Mouse (Mus musculus): ENCODE results near the gene Atxn2. TPM values are rescaled to one million over a fixed set of nuclear protein-coding genes. Genes with fewer than 3 reads are reported as not detected.
A peak's percentile ranks its signal among the peaks of the same experiment; 100 is the strongest.

Gene Atxn2
- 136 and 139 TPM in 2 replicates for polyA plus RNA-seq (2012; rRNA removed)

DNA sequence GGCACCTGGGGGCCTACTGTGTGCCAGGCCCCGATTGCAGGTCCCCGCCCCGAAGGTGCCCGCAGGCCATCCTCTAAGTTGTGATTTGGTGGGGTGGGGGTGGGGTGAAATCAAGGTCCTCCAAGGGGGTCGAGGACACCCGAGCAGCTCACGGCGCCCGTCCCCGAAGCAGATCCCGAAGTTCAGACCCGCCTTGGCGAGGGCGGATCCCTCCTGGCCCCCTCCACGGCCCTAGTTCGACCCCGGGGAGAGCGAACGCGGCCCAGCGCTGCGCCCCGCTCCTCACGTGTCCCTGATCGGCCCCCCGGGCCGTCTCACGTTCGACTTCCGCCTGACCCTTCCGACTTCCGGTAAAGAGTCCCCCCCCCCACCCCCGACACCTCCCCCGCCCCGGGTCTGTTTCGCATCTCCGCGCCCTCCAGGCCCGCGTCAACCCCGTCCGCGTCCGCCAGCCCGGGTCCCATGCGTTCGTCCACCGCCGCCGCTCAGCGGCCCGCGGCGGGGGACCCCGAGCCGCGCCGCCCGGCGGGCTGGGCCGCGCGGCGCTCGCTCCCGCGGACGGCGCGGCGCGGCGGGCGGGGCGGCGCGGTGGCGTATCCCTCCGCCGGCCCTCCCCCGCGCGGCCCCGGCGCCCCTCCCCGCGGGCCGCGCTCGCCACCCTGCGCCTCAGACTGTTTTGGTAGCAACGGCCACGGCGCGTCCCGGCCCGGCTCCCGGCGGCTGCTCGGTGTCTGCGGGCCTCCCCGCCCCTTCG is at the start of gene Atxn2:
Atxn2 (plus strand) TSS at position 164 of the 754 bp plus-strand sequence.
- peak within 1 kb of the TSS; percentile 88 for H3K4me3 ChIP-seq (ENCODE audit: insufficient read depth, low read length)
- H3K4me1 ChIP-seq (ENCODE audit: control insufficient read depth, insufficient read depth, low read length): peaks cover 3% of the 10 kb centered on the region
- TF ChIP-seq CTCF (IDR thresholded peaks at IDR 0.05; ENCODE audit: extremely low read depth, insufficient read depth, low read length): no peak
- peak; percentile 82 for TF ChIP-seq POLR2A (IDR thresholded peaks at IDR 0.05; ENCODE audit: extremely low read depth, insufficient read depth, low read length)
- peak within 1 kb of the TSS; percentile 99 for H3K27ac ChIP-seq (ENCODE audit: insufficient read depth, low read length)

GRCm38 (mm10) chr5:121661494-121661893 is 49.6 kb upstream of the Atxn2 start:
- no peak for TF ChIP-seq POLR2A (IDR thresholded peaks at IDR 0.05; ENCODE audit: extremely low read depth, insufficient read depth, low read length)
- no peak for TF ChIP-seq CTCF (IDR thresholded peaks at IDR 0.05; ENCODE audit: extremely low read depth, insufficient read depth, low read length)
- H3K4me1 ChIP-seq (ENCODE audit: control insufficient read depth, insufficient read depth, low read length): peaks cover 6% of the 10 kb centered on the region; the same call in 1 of the 2 replicates

DNA sequence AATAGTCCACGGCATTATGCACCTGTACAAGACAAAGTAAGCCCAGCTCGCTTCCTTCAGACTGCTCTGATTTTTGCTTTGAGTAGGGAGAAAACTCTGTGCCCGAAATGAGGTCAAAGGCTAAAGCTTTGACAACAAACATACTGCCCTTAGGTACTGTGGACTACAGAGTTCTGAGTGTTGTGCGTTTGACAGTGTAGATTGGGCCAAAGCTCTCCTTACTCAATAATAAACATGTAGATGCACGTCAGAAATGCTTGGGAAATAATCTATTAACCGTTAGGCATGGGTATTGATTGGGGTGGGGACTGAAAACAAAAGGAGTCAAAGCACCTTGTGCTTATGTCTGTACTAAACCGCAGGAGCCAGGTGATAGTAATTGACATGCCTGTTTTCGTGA is 47.7 kb upstream of the Atxn2 start:
- TF ChIP-seq CTCF (IDR thresholded peaks at IDR 0.05; ENCODE audit: extremely low read depth, insufficient read depth, low read length): no peak
- TF ChIP-seq POLR2A (IDR thresholded peaks at IDR 0.05; ENCODE audit: extremely low read depth, insufficient read depth, low read length): no peak
- Histone ChIP-seq H3K4me1 (ENCODE audit: control insufficient read depth, insufficient read depth, low read length) (peaks cover 6% of the 10 kb centered on the region), H3K27ac (ENCODE audit: insufficient read depth, low read length) (no peak overlapping the region), H3K4me3 (ENCODE audit: insufficient read depth, low read length) (no peak overlapping the region)

More at GRCm38 (mm10) chr5:121661494-121661893, 49.6 kb upstream of the Atxn2 start:
- Histone ChIP-seq H3K4me3 (ENCODE audit: insufficient read depth, low read length) (peak overlapping the region; percentile 65), H3K27ac (ENCODE audit: insufficient read depth, low read length) (no peak overlapping the region)

GRCm38 (mm10) chr5:121664078-121664477 is 47.1 kb upstream of the Atxn2 start:
- no peak for TF ChIP-seq CTCF (IDR thresholded peaks at IDR 0.05; ENCODE audit: extremely low read depth, insufficient read depth, low read length)
- TF ChIP-seq POLR2A (IDR thresholded peaks at IDR 0.05; ENCODE audit: extremely low read depth, insufficient read depth, low read length): no peak
- Histone ChIP-seq H3K4me3 (ENCODE audit: insufficient read depth, low read length) (no peak overlapping the region), H3K4me1 (ENCODE audit: control insufficient read depth, insufficient read depth, low read length) (peaks cover 6% of the 10 kb centered on the region), H3K27ac (ENCODE audit: insufficient read depth, low read length) (no peak overlapping the region)

DNA sequence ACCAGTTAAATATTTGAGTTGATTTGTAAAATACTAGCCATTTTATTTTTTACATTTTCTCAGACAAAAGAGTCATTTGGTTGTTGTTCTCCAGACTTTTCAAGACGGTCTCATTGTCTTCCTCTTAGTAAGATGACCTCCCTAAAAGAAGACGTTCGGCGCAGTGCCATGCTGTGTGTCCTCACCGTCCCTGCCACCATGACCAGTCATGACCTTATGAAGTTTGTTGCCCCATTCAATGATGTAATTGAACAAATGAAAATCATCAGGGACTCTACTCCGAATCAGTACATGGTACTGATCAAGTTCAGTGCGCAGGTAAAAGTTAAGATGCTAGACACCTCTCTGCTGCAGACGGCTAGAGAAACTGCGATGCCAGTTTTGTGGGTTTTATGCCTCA is 46.2 kb upstream of the Atxn2 start:
- Histone ChIP-seq H3K4me3 (ENCODE audit: insufficient read depth, low read length) (no peak overlapping the region), H3K27ac (ENCODE audit: insufficient read depth, low read length) (no peak overlapping the region), H3K4me1 (ENCODE audit: control insufficient read depth, insufficient read depth, low read length) (peaks cover 5% of the 10 kb centered on the region)
- TF ChIP-seq CTCF (IDR thresholded peaks at IDR 0.05; ENCODE audit: extremely low read depth, insufficient read depth, low read length): no peak
- TF ChIP-seq POLR2A (IDR thresholded peaks at IDR 0.05; ENCODE audit: extremely low read depth, insufficient read depth, low read length): no peak

DNA sequence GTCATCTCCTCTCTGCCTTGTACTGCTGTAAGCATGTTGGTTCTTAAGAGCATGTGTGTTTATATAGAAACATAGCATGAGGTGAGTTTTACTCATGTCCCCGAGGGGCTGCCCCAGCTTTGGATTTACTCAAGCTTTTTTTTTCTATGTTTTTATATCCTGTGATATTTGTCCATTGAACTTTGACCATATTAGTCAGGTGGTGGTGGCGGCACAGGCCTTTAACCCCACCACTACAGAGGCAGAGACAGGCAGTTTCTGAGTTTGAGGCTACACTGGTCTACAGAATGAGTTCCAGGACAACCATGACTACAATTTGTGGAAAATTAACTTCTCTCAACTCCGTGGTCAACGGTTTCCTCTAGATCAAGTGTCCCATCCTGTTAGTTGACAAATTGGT is 44.1 kb upstream of the Atxn2 start:
- Histone ChIP-seq H3K4me1 (ENCODE audit: control insufficient read depth, insufficient read depth, low read length) (no peaks in the 10 kb centered on the region; the same call in 1 of the 2 replicates), H3K27ac (ENCODE audit: insufficient read depth, low read length) (no peak overlapping the region), H3K4me3 (ENCODE audit: insufficient read depth, low read length) (no peak overlapping the region)
- TF ChIP-seq CTCF (IDR thresholded peaks at IDR 0.05; ENCODE audit: extremely low read depth, insufficient read depth, low read length) (no peak), POLR2A (IDR thresholded peaks at IDR 0.05; ENCODE audit: extremely low read depth, insufficient read depth, low read length) (no peak)

DNA sequence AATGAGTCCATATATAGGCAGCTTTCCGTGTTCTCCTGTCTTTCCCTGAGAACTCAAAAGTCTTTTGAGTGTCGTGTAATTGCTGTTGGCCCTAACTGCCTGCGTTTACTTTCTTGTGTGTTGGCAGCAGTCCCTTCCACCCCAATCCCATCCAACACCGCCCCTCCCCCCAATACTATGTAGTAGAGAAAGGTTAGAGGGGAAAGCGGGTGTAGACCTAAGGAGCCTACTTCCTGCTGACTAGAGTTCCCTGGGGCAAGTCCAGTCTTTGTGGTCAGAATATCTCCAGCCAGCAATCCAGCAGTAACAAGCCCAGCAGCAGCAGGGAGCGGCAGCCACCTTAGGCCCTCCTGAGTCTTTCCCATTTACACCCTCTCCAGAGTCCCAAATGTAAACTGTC is 42.7 kb upstream of the Atxn2 start:
- Histone ChIP-seq H3K27ac (ENCODE audit: insufficient read depth, low read length) (no peak overlapping the region), H3K4me1 (ENCODE audit: control insufficient read depth, insufficient read depth, low read length) (no peaks in the 10 kb centered on the region; the same call in 1 of the 2 replicates), H3K4me3 (ENCODE audit: insufficient read depth, low read length) (no peak overlapping the region)
- TF ChIP-seq CTCF (IDR thresholded peaks at IDR 0.05; ENCODE audit: extremely low read depth, insufficient read depth, low read length) (no peak), POLR2A (IDR thresholded peaks at IDR 0.05; ENCODE audit: extremely low read depth, insufficient read depth, low read length) (no peak)

GRCm38 (mm10) chr5:121670412-121670811 is 40.7 kb upstream of the Atxn2 start:
- peak; percentile 39 for TF ChIP-seq CTCF (IDR thresholded peaks at IDR 0.05; ENCODE audit: extremely low read depth, insufficient read depth, low read length)
- no peak for TF ChIP-seq POLR2A (IDR thresholded peaks at IDR 0.05; ENCODE audit: extremely low read depth, insufficient read depth, low read length)
- Histone ChIP-seq H3K4me1 (ENCODE audit: control insufficient read depth, insufficient read depth, low read length) (no peaks in the 10 kb centered on the region; the same call in 1 of the 2 replicates), H3K4me3 (ENCODE audit: insufficient read depth, low read length) (no peak overlapping the region), H3K27ac (ENCODE audit: insufficient read depth, low read length) (no peak overlapping the region)

DNA sequence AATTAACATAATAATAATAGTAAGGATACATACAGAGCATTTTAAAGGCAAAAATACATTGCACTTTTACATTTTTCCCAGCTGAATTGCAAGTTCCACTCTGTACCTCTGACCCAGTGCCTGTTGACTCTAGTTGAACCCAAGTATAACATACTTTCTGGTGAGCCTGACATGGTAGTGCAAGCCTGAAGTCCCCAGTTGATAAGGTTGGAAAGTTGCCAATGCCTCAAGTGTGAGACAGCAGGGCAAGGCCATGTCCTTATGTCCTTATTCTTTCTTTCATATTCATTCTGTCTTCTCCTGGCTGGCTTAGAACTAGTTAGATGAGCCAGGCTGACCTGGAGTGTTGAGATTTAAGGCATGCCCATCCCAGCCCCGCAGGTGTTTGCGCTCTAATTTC is 28.9 kb upstream of the Atxn2 start:
- H3K4me1 ChIP-seq (ENCODE audit: control insufficient read depth, insufficient read depth, low read length): no peaks in the 10 kb centered on the region
- H3K27ac ChIP-seq (ENCODE audit: insufficient read depth, low read length): no peak overlapping the region
- TF ChIP-seq CTCF (IDR thresholded peaks at IDR 0.05; ENCODE audit: extremely low read depth, insufficient read depth, low read length) (no peak), POLR2A (IDR thresholded peaks at IDR 0.05; ENCODE audit: extremely low read depth, insufficient read depth, low read length) (no peak)
- H3K4me3 ChIP-seq (ENCODE audit: insufficient read depth, low read length): no peak overlapping the region

DNA sequence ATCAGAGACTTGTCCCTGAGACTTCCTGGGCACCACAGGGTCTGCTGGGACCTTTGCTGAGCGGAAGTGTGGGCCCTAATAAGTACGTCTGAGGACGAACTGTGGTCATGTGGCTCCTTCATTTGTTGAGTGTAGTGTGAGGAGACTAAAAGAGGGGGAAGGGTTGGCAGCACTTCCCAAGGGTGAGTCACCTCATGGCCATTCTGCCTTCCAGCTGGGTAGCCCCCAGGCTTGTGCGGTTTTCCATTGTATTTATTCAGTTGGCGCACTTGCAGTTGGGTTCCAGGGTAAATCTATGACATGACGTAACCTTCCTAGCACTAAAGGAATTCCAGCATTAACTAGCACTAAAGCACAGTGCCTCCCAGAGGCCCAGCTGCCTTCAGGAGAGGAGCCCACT is 25.6 kb upstream of the Atxn2 start:
- no peak for TF ChIP-seq POLR2A (IDR thresholded peaks at IDR 0.05; ENCODE audit: extremely low read depth, insufficient read depth, low read length)
- TF ChIP-seq CTCF (IDR thresholded peaks at IDR 0.05; ENCODE audit: extremely low read depth, insufficient read depth, low read length): no peak
- Histone ChIP-seq H3K27ac (ENCODE audit: insufficient read depth, low read length) (no peak overlapping the region), H3K4me3 (ENCODE audit: insufficient read depth, low read length) (no peak overlapping the region), H3K4me1 (ENCODE audit: control insufficient read depth, insufficient read depth, low read length) (no peaks in the 10 kb centered on the region)
